Mouse (Mus musculus): ENCODE data around the gene 9130409I23Rik.
"Not testable (repeated sequence)": the region's sequence is repeated elsewhere in the genome, so short reads cannot be mapped to it uniquely, and the experiment has no call there.

Gene 9130409I23Rik

GRCm38 (mm10) chr1:181035015-181035778 lies 15.8 kb upstream of the 9130409I23Rik start:
- DNase-seq, result not testable (repeated sequence)

- no peak for DNase-seq
These were observed 13.4 kb upstream of the 9130409I23Rik start for GRCm38 (mm10) chr1:181037623-181038022.

DNA sequence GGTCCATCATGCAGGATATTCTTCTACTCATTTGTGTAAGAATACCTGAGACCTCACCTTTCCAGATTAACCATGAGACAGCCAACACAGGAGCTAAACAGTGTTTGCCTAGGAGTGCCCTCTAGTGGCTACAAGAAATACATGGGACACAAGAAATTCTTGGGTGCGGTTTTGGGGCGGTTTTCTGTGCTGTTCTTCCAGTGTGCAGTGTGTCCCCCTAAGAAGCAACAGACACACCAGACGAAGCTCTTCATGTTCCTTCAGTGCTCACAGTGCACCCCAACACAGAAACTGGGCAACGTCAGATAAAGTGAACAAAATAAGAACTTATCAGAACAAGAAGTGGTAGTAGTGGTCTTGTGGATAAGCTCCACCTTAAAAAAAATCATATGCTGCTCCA lies 11.4 kb upstream of the 9130409I23Rik start:
- peak in 1 of 2 experiments; percentile 20 for DNase-seq

DNA sequence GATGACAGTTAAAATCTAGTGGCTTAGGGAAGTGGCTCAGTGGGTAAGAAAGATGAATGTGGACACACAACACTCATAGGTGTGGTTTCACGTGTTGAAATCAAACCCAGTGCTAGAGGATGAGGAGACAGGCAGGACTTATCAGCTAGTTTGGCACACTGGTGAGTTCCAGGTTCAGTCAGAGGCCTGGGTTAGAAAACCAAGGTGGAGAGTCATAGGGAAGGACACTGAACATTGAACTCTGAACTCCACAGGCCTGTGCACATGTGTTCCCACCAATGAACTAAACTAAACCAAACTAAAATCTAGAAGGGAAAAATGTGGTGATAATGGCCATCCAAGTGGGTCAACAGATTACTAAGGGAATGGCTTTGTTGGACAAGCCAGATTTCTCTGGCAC lies 3.5 kb upstream of the 9130409I23Rik start:
- DNase-seq, result no peak

DNA sequence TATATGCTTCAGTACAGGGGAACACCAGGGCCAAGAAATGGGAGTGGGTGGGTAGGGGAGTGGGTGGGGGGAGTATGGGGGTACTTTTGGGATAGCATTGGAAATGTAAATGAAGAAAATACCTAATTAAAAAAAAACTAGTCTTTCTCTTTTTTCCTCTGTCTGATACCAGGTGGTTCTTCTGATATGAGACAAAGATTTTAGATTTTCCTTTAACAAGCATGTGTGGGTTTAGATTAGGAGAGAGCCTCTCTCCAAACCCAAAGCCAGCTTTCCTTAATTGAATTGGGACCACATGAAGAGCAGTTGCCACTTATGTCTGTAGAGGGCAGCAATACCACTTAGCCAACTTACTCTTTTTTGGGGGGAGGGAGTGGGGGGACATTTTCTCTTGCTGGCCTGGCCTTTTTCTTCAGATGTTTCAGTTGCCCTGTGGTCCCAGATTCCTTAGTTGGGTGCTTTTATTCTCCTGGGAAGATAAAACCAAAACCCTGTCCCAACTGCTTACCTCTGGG lies 1.7 kb upstream of the 9130409I23Rik start:
- DNase-seq, result no peak

- no peak for DNase-seq
These were observed 1.9 kb downstream of the 9130409I23Rik start for GRCm38 (mm10) chr1:181052898-181053297.

- DNase-seq, result no peak
These were observed 10.9 kb downstream of the 9130409I23Rik start for GRCm38 (mm10) chr1:181061784-181062485.

- no peak for DNase-seq
These were observed 13.0 kb downstream of the 9130409I23Rik start for GRCm38 (mm10) chr1:181063991-181064390.

- DNase-seq, result no peak
These were observed 13.6 kb downstream of the 9130409I23Rik start for GRCm38 (mm10) chr1:181064648-181065047.

DNA sequence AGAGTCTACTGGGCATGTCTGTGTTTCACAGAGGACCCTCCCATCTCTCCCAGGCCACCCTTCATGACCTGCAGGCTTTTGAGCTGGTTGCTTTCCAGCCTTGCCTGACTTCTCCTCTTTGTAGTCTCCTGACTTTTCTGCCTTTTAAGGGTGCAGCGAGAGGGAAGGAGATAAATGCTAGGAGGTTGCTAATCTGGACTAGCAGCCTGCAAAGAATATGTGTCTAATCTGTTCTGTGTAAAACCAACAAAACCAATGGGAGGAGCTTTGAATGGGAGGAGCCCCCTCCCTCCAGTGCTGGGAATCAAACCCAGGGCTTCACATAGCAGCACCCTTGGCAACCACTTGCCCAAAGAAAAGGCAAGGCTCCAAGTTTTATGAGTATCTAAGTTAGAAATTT lies 17.3 kb downstream of the 9130409I23Rik start:
- no peak for DNase-seq

DNA sequence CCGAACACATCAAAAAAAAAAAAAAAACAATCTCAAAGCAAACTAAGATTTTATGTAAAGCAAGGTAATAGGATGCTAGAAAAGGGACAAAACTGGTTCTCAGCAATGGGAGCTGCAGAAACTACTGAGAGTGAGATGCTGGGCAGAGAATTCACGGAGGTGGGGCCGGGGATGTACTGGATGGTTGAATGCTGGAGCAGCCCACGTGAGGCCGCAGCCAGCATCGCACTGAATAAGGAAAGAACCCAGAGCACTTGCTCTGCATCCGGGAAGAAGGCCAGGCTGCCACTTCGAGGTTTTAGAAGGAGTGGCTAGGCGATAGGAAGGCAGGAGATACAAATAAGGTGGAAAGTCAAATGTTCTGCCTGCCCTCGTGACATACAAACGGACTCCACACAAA lies 18.6 kb downstream of the 9130409I23Rik start:
- no peak for DNase-seq

DNA sequence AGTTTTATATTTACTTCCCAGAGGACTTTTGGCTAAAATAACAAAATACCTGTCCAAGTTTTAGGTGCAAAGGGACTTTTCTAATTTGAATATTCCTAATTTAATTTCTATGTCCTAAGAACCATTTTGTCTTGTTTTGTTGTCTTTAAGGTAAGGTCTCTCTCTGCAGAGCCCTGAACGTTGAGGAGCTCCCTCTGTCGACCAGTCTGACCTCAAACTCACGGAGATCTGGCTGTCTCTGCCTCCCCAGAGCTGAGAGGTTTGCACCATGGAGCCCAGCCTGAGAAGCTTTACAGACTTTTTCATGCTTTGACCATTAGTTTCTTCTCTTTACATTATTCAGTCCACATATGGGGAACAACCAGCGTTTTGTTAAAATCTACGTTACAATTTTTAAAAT lies 22.0 kb downstream of the 9130409I23Rik start:
- no peak for DNase-seq

DNA sequence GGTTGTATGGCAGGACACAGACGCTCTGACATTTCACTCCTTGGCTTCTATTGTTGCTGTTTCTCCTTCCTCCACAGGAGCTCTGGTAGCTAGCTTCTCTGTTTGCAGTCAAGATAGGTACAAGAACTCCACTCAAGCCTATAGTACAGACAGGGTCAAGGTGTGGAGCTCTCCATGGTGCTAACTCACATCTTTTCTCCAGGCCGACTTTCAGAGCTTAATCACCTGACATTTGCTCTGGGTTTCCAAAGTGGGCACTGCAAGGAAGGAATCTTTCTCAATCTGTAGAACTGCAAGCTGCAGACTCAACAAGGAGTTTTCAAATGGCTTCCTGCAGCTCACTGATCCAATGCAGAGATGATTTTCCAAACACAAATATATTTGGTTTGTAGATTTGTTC lies 33.0 kb downstream of the 9130409I23Rik start:
- no peak for DNase-seq

GRCm38 (mm10) chr1:181090048-181090447 lies 39.0 kb downstream of the 9130409I23Rik start:
- no peak for DNase-seq

Measured in lung, adult 18-20 months (tissue).